Mouse (Mus musculus): ENCODE measurements around the gene Lacc1.

Lacc1 gene

DNA sequence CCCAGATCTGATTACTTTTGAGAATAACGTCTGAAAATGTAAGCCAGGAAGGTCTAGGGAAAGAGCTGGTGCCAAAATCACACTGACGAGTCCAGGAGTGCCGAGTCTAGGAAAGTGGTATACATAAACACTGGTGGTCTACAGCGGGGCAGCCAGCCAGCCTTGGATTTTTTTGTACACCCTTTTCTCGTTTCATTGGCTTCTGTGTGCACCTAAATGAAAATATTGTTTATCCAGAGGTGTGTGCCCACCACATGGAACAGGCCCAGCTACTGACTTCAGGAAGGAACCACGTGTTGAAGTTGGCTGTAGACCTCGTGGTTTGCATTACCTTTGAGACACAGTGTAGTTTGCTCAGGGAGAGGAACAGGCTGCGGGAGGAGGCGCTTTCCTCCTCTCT, 57.1 kb downstream of the Lacc1 start:
- DNase-seq (ENCODE audit: inconsistent ontology term), result no peak

Data from Muller cell, postnatal 12 days (primary cell).